Mouse (Mus musculus) pancreas, adult 10 weeks (tissue): ENCODE data around the gene Zfp784. TPM values are rescaled to one million over a fixed set of nuclear protein-coding genes. Genes with fewer than 3 reads are reported as not detected.

Experiments used
- polyA plus RNA-seq: library from polyadenylated mRNA; stranded (reverse); fragments of 350-450 nt; fragmentation: Illumina TruSeq; extraction: RNeasy Lipid Tissue Mini Kit (QIAGEN cat#74804); gene quantifications from one replicate; pipeline ENCODE4 v1.2.3, GENCODE M21; 2015; ENCODE audit warnings: low read depth, low replicate concordance; ENCODE audit not compliant: insufficient read depth

The Zfp784 gene
- 0.63 TPM for polyA plus RNA-seq

DNA sequence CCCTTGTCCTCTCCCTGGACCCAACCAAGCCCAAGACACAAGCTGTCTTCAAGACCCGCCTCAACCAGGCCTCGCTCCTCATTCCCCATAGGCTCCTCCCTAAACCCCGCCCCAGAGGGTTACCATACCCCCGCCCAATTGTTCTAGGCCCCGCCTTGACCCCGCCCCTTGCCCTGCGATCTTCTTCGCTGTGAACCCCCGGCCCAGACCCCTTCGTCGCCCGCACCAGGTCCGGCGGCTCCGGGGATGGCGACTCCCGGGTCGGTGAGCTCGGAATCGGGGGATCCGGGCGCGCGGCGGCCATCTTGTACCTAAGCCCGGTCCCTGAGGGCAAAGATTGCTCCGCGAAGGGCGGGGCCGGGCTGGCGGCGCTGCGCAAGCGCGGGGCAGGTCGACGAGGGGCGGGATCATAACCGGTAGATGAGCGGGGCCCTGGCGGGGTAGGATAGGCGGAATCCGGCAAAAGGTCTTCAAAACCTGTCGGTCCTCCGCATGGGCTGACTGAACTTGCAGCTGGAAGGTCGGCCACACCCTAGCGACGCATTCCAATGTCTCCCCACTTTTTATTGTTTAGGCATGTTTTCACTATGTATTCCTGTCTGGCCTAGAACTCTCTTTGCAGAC, at the start of gene Zfp784:
Gene Zfp784 (minus strand): TSS at position 338 of the 624 bp plus-strand sequence.

GRCm38 (mm10) chr7:5080010-5080751, 41.9 kb upstream of the Zfp784 start, which contains the start of gene Epn1:
Gene Epn1, plus strand, starts transcription at chr7:5080235.

GRCm38 (mm10) chr7:5061774-5062359, 23.6 kb upstream of the Zfp784 start, which contains the start of gene U2af2:
Gene U2af2, plus strand, starts transcription at chr7:5062143.

DNA sequence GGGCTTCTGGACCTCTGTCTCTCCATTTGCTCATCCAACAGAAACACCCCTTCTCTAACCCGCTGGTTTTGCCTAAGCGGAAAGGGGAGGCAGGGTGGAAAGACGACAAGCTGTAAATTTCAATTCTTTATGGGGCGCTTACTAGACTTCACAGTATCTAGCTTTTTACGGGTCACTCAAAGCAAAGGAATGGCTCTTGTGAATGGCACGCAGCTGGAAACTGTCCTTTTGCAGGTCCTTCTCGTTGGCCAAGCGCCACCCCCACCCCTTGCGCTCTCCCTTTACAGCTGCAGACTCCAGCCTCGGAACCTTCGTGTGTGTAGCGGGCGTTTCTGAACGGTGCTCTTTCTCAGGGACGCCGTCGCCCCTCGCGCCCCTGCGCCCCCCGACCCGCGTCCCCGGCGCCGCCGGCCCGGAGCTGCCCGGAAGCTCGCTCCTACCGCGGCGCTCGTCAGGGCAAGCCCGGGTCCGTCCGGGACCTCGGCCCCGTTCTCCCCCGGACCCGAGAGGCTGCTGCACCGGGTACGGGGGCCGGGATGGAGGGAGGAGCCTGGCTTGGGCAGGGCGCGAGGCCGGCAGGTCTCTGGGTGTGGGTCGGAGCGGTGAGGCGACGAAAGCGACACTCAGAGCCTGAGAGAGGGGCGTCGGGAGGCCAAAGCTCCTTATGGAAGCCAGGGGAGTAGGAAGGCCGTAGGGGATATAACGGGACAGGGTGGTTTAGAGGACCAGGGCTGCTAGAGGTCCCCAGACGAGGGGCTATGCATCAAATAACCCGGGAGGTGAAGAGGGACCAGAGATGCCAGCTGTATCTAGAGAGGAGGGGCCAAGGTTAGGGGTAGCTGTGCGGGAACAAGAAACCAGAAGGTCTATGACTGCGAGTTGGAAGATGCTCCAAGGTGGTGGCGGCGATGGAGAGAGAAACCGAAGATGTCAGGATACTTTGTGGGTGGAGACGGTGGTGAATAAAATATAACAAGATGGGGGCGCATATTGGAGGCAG, 13.2 kb upstream of the Zfp784 start, which contains the start of gene Zfp580:
Gene Zfp580 (plus strand): TSS at position 346 of the 1,000 bp plus-strand sequence.

DNA sequence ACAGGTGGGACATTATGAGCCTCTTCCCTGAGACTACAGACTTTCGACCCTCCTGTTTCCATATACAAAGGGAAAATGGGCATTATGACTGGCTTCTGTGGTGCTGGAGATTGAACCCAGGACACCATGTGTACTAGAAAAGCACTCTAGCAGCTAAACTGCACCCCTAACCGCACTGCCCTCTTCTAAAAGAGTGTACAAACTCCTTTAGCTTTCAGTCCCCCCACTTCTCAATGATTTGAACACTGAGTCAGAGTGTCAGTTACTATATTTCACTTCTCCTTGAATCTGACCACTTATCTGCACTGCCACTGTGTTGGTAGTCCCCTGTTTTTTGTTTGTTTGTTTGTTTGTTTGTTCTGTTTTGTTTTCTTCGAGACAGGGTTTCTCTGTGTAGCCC, 4.4 kb downstream of the Zfp784 start, which contains the start of gene 4632433K11Rik:
Gene 4632433K11Rik (plus strand): TSS at position 301 of the 400 bp plus-strand sequence.

DNA sequence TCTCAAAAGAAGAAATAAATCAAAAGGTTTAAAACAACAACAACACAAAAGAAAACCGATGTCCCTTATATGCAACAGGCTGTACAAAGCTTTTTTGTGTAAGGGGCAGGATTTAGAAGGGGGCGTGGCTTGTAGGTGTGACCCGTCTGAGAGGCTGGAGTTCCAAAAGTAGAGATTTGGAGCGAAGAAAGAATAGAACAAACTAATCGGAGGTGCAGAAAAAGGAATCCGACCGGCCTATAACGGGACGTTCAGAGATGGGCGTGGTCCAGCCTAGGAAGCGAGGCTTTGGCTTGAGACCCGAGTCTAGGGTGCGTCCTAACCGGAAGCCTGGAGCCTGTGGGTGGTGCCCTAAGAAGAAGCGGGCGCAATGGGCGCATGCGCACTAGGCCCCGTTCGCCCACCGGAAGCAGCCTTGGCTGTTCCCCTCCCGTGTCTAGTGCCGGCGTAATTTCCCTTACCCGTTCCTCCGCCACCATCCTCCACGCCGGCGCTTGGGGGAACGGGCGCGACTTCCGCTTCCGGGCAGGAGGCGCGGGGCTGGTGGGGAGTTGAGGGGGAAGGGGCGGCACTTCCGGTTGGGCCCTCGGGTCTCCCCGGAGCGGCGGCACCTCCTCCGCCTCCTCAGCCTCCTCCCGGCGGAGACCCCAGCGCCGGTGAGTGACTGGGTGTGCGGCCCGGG, 18.1 kb downstream of the Zfp784 start, which contains the start of the genes Zfp865 and Ccdc106:
Gene Zfp865 (plus strand): TSS at position 377 of the 682 bp plus-strand sequence.
Gene Ccdc106 (plus strand): TSS at position 554 of the 682 bp plus-strand sequence.

GRCm38 (mm10) chr7:5015118-5016001, 22.9 kb downstream of the Zfp784 start, which contains the start of gene Gm44973:
Gene Gm44973, plus strand, starts transcription at chr7:5015496.

DNA sequence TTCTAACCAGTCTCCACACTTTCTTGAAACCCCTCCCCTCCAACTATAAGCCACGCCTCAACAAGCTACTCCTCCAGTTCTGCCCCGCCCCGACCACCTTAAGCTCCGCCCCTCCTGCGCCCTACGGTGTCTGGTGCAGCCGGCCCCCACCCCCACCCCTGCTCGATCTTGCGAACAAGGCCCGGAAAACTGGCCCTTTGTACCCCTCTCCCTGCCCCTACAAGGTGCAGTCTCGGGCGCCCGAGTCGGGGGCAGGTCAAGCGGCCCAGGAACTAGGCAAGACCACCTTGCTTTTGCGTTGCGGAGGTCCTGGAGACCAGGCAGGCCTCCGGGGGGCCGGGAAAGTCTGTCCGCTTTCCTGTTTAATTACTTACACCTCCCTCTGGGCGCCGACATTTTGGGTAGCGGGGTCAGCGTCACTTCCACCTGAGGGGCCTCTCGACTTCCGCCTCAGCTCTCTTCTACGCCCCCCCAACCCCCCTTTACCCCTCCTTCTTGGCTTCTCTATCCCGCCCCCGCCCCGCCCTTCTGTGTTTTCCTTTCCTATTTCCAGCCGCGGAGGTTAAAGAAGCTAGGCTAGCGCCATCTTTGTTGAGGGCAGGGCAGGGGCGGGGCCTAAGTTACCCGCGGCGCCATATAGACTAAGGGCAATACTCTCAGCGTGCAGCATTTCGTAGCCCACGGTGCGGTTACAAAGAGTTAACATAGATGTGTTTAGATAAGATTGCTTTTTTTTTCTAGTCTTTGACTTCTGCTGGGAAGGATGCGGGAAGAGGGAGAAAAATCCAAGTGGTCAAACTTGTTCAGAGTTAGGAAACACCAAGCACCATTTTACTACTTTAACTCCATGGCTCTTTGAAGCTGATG, 23.8 kb downstream of the Zfp784 start, which contains the start of the genes Zfp524 and Fiz1:
Gene Zfp524 (plus strand): TSS at position 165 of the 867 bp plus-strand sequence.
Gene Fiz1 (minus strand): TSS at position 447 of the 867 bp plus-strand sequence.

GRCm38 (mm10) chr7:4996003-4996895, 42.0 kb downstream of the Zfp784 start, which contains the start of gene Zfp579:
Gene Zfp579, minus strand, starts transcription at chr7:4996158.

Other genes with a start within 250 kb of the Zfp784 start
- gene Tmem238, start 248.8 kb downstream of the Zfp784 start, polyA plus RNA-seq, result 8.4 TPM
- 480 TPM for gene Rpl28, start 245.6 kb downstream of the Zfp784 start, polyA plus RNA-seq
- gene Ube2s, start 225.9 kb downstream of the Zfp784 start, polyA plus RNA-seq, result 16.8 TPM
- 0.30 TPM for gene Shisa7, start 193.8 kb downstream of the Zfp784 start, polyA plus RNA-seq
- gene Isoc2b, start 168.2 kb downstream of the Zfp784 start, polyA plus RNA-seq, result 12.2 TPM
- gene Isoc2a, start 161.3 kb downstream of the Zfp784 start, polyA plus RNA-seq, result 9.6 TPM
- gene Gm36210, start 131.9 kb downstream of the Zfp784 start, polyA plus RNA-seq, result not detected
- 1.4 TPM for gene Zfp628, start 123.2 kb downstream of the Zfp784 start, polyA plus RNA-seq
- gene Nat14, start 116.4 kb downstream of the Zfp784 start, polyA plus RNA-seq, result 4.6 TPM
- 1.2 TPM for gene Ssc5d, start 112.7 kb downstream of the Zfp784 start, polyA plus RNA-seq
- gene Sbk2, start 74.0 kb downstream of the Zfp784 start, polyA plus RNA-seq, result not detected
- not detected for gene Sbk3, start 67.3 kb downstream of the Zfp784 start, polyA plus RNA-seq
- 41.7 TPM for gene Zfp579, start 42.3 kb downstream of the Zfp784 start, polyA plus RNA-seq
- 7.4 TPM for gene Zfp524, start 24.0 kb downstream of the Zfp784 start, polyA plus RNA-seq
- gene Fiz1, start 23.7 kb downstream of the Zfp784 start, polyA plus RNA-seq, result 6.8 TPM
- not detected for gene Gm44973, start 22.9 kb downstream of the Zfp784 start, polyA plus RNA-seq
- 5.3 TPM for gene Zfp865, start 18.1 kb downstream of the Zfp784 start, polyA plus RNA-seq
- not detected for gene Ccdc106, start 17.9 kb downstream of the Zfp784 start, polyA plus RNA-seq
- gene 4632433K11Rik, start 4.3 kb downstream of the Zfp784 start, polyA plus RNA-seq, result not detected
- gene Zfp580, start 13.1 kb upstream of the Zfp784 start, polyA plus RNA-seq, result 2.1 TPM
- 46.4 TPM for gene U2af2, start 23.7 kb upstream of the Zfp784 start, polyA plus RNA-seq
- 53.1 TPM for gene Epn1, start 41.8 kb upstream of the Zfp784 start, polyA plus RNA-seq
- not detected for gene Rfpl4, start 78.5 kb upstream of the Zfp784 start, polyA plus RNA-seq
- gene Rasl2-9, start 87.5 kb upstream of the Zfp784 start, polyA plus RNA-seq, result not detected
- gene Vmn1r55, start 111.2 kb upstream of the Zfp784 start, polyA plus RNA-seq, result not detected
- not detected for gene Vmn1r56, start 158.3 kb upstream of the Zfp784 start, polyA plus RNA-seq
- not detected for gene Vmn1r57, start 180.0 kb upstream of the Zfp784 start, polyA plus RNA-seq